Mouse (Mus musculus) 3134 (cell line): Measurements from ENCODE around the gene Ilkap.

Source experiments
- DNase-seq: peaks from one replicate; pipeline ENCODE4 v3.0.0-alpha.2; 2011; ENCODE audit warnings: low spot score; ENCODE audit not compliant: insufficient read length; ENCODE audit errors: extremely low read depth

The Ilkap gene

DNA sequence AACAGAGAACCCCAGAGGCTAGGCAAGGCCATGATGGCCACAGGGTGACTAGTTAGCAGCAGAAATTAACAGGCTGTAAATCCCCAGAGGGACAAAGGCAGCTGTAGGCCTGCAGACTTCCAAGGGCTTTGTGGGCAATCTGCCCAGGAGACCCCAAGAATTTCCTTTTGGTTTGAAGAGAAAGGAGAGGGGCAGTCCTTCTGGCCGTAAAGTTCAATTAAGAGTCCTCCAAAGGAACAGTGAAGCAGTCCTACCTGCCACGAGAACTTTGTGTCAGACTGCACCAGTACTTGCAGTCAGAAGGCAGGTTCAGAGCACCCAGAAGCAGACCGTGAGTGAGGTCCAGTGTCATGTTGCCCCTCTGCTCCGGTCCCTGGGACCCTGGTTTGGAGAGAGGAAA is 16.3 kb upstream of the Ilkap start:
- no peak for DNase-seq

DNA sequence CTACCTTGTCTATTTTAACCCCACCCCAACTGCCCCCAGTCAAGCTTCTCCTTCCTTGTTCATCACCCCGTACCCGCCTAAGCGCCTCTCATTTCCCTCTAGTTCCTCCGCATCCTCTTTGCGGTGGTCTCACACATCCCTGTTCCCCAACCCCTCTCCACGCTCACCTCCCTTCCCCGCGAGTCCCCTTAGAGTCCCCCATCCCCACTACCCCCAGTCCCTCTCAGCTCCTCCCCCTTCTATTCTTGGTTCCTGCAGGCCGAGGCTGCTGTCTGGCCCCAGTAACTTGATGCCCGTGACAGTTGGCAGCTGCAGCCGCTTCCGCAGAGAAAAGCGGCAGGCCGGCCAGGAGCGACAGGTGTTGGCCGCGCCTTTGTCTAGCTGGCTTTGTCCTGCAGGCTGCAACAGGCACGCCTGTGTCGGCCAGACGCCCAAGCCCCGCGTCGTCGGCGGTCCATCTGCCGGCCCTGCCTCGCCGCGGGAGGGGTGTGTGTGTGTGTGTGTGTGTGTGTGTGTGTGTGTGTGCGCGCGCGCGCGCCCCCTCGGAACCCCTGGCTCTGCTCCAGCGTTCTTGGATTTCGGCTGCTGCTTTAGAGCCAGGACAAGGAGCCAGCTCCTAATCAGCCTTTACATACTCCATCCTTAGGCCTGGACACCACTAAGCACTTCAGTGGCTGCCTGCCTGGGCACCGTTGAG is 15.4 kb upstream of the Ilkap start, which contains the start of gene Hes6:
Gene Hes6 (minus strand): TSS at position 141 of the 697 bp plus-strand sequence.
- peak; percentile 56 for DNase-seq

- no peak for DNase-seq
These were observed 14.9 kb upstream of the Ilkap start for GRCm38 (mm10) chr1:91413536-91413897.

- DNase-seq: peak; percentile 87
These were observed 14.5 kb upstream of the Ilkap start for GRCm38 (mm10) chr1:91413030-91413506.

DNA sequence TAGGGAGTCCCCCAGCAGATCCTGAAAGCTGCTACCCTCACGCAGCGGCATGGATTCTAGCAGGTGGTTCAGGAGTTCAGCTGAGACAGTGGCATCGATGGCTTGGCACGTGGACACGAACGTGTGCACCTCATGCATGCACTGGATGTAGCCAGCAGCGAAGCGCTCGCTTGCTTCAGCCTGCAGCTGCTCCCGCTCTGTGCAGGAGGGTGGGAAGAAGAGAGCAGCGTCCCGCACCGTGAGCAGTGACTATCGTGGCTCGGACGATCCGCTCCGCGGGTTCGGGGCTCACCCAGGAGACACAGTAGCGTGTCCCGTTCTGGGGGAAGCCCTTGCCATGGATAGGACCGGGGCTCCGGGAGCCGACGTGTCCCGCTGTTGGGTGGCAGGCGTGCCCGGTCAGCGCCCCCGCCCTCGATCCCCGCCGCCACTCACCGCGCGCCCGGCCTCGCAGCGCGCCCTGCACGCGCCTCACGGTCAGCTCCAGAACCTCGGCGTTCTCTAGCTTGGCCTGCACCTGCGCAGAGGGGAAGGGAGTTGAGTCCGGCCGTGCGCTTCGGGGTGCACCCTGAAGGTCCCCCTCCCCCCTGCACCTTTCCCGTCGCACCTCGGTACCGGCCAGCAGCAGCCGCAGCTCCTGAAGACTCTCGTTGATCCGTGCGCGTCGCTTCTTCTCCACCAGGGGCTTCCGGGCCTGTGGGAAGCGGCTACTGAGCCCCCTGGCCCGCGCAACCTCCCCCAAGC is 13.8 kb upstream of the Ilkap start:
- DNase-seq: no peak

GRCm38 (mm10) chr1:91411631-91412285 is 13.1 kb upstream of the Ilkap start:
- no peak for DNase-seq

DNA sequence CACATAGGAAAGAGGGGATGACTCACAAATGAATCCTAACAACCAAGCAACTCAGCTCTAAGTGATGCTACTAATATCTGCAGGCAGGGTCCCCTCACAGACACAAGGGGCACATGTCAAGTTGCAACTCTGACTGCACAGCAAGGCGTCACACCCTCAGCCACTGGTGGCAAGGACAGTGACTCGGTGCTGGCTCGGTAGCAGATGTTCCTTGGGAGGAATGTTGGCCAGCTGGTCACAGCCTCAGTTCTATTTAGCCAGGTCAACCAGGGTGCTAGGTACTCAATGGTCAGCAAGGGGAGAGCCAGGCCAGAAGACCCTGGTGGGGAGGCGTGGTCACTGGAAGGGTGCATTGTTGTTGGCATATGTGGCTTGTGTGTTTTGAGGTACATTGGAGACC is 9.2 kb upstream of the Ilkap start:
- no peak for DNase-seq

- DNase-seq: no peak
These were observed 7.0 kb upstream of the Ilkap start for GRCm38 (mm10) chr1:91405406-91406169.

DNA sequence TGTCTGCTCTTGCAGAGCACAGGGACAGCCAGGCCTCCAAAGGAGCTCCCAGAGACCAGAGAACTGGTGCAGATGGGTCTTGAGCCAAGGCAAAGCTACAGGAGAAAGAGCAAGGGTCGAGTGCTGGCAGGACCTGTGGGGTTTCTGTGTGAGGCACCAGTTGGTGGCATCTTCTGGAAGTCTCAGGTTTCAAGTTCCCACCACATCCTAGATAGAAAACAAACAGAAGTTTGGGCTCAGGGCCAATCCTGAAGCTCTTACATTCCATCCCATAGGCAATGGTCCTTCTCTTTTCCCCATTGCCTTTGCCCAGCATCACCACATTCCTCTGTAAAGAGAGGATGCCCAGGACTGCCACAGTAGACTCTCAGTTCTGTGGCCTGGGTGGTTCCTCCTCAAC is 6.4 kb upstream of the Ilkap start:
- peak; percentile 42 for DNase-seq

DNA sequence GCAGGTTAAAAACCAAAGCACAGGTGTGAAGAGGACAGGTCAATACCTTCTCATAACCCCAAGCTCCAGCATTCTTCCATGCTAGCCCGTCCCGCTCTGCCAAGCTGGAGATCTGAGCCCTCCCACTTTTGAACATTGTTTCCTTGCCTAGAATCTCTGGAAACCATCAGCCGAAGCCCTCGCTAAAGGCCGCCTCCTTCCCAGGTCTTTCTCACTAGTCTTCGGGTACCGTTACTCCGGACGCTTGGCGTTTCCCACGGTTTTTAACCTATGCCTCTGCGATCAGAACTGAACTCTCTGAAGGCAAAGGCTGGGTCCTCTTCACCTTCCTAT is 722 bp downstream of the Ilkap start:
- no peak for DNase-seq

DNA sequence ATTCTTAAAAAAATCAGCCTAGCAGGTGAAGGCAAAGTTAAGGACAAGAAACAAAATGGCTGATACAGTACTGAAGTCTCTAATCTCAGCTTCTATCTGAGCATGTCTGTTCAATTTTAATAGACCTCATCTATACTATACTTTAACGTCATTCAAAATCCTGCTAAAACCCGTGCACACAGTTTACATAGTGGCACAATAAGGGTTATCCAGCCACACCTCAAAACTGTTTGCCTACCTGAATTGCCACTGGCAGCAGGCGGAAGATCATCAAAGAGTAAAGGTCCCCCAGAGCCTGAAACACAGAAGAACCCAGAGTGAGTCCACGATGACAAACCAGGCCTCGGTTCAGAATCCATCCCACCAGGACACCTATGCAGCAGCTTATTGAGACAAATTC is 8.2 kb downstream of the Ilkap start:
- no peak for DNase-seq

GRCm38 (mm10) chr1:91381091-91381471 is 17.5 kb downstream of the Ilkap start:
- no peak for DNase-seq

GRCm38 (mm10) chr1:91380453-91381090 is 18.0 kb downstream of the Ilkap start:
- DNase-seq: no peak

GRCm38 (mm10) chr1:91373414-91373835 is 25.2 kb downstream of the Ilkap start:
- DNase-seq: no peak

DNA sequence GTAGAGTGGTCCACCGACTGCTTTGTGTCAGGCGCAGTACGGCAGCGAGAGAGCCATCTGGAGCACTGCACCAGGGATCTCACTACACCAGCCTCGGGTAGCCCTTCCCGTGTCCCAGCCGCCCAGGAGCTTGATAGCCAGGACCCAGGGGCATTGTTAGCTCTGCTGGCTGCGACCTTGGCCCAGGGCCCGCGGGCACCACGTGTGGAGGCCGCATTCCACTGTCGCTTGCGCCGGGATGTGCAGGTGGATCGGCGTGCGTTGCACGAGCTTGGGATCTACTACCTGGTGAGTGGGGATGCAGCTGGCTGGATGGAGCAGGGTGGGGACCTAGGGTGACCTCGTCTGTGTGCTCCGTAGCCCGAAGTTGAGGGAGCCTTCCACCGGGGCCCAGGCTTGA is 28.6 kb downstream of the Ilkap start:
- no peak for DNase-seq

DNA sequence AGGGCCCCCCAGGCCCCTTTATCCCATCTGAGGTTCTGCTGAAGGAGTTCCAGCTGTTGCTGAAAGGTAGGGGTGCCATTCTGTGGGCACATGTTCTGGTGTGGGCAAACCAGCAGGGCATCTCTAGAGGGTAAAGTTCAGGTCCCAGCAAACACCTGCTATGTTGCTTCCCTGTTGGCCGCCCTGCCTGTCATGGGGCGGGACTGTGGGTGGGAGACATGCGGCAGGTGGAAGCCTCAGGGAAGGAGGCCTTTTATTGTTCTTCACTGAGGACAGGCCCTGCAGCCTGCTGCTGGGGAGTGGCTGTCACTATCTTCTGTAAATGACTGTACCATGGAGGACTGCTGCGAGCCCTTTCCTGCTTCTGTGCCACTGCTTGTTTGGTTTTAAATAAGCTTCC is 29.2 kb downstream of the Ilkap start:
- no peak for DNase-seq

DNA sequence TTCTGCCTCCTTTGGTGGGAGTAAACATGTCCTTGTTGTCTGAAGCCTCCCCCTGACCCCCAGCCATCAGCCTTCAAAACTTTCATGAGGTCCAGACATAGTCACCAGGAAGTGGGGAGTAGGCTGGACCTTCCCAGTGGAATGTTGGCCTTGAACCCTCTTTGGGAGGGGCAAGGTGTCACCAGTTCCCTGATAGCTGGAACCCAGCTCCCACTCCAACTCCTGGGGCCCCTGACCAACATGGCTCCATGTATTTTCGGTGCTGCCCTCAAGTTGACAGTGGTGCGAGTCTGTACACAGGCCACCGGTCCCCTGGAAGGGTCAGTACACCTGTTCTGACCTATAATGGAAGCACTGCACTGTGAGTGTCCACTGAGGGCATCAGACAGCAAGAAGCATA is 31.3 kb downstream of the Ilkap start:
- DNase-seq: no peak

GRCm38 (mm10) chr1:91366215-91367108 is 32.2 kb downstream of the Ilkap start, which contains the start of gene Erfe:
Gene Erfe, plus strand, starts transcription at chr1:91366430.
- peak; percentile 83 for DNase-seq

DNA sequence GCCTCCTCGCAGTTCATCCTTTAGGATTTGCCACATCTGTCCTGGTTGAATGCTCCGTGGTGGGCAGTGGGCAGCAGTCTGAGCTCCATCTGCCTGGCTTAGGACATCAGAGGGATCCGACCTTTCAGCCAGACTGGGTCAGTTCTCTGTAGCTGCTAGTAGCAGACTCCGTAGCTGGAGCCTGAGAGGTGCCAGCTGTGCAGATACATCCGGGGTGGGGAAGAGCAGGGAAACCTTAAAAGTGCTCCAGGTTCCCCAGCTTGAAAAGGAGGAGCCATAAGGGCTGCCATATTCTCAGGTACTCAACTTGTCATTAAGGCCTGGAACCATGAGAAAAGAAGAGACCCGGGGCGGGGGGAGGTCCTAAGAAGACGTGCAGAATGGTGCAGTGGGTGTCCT is 32.8 kb downstream of the Ilkap start:
- no peak for DNase-seq
